Mouse (Mus musculus): ENCODE results near the gene Spock3. TPM values are rescaled to one million over a fixed set of nuclear protein-coding genes. Genes with fewer than 3 reads are reported as not detected.
A peak's percentile ranks its signal among the peaks of the same experiment; 100 is the strongest.
"Not testable (repeated sequence)": the region's sequence is repeated elsewhere in the genome, so short reads cannot be mapped to it uniquely, and the experiment has no call there.

Gene Spock3
- polyA plus RNA-seq (2012; rRNA removed) = 0.07 and 0.11 TPM in 2 replicates

DNA sequence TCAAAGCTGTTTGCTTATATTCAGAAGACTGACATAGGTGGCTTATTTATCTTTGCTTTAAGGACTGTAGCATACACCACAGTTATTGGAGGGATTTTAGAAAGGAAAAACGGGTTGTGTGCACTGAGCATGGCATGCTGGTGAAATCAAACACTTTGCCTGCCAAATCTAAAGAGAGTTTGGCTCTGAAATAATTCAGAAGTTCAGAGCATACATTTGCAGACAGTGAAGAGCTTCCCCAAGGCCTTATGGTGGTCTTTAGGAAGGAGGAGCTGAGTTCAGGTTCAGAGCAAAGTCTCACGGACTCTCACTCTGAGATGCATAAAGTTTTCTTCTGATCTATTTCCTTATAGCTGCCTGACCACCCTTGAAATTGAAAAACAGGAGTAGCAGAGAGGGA lies at the start of gene Spock3:
Gene Spock3 (plus strand): TSS at position 301 of the 400 bp plus-strand sequence.
- DNase-seq (ENCODE audit: low read depth) = no peak

DNA sequence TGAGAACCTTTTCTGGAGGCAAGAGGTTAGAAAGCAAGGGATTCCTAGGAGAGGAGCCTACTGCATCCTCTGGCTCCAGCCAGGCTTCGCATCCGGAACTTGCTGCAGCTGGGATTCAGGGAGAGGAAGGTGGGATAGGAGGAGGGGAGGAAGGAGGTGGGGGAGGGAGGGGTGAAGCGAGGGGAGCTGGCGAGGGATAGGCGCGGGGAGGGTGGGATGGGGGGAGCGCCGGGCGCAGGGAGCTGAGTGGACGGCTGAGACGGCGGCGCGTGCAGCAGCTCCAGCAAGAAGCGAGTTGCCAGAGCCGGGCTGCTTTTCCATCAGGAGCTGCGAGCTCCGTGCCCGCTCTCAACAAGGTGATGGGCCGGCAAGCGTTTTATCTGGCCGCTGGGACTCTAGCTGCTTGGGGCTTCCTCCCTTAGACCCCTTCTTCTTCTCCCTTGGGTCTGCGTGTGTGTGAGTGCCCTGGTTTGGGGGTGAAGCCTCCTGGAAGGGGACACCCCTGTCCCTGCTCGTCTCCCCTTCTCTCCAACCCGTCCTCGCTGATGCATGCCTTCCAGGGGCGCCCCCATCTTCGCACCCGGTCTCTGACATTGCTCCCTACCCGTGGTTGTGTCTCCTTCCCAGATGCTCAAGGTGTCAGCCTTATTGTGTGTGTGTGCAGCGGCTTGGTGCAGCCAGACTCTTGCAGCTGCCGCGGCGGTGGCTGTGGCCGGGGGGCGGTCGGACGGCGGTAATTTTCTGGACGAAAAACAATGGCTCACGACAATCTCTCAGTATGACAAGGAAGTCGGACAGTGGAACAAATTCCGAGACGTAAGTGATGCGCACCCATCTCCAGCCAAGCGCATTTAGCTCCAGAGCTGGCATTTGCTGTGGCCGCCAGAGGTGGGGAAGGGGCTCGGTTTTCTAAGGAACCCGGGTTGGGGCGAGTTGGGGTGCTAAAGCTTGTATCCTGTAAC lies 645 bp downstream of the Spock3 start:
- no peak for DNase-seq (ENCODE audit: low read depth)

DNA sequence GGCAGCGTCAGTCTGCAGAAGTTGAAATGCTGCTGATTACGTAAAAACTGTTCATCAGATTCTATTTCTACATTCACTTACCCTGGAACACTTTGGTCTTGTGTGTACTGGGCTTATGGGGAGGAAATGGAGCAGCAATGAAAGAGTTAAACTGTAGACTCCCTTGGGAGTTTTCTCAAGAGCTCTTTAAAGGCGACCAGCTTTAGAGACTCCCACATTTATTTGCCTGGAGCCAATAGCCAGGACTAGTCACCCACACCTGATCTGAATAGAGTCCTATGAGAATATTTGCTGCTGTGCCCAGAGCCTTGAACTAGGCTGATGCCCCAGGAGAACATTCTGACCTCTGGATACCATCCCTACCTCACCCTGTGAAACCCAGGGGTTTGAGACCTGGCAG lies 1.7 kb downstream of the Spock3 start:
- no peak for DNase-seq (ENCODE audit: low read depth)

DNA sequence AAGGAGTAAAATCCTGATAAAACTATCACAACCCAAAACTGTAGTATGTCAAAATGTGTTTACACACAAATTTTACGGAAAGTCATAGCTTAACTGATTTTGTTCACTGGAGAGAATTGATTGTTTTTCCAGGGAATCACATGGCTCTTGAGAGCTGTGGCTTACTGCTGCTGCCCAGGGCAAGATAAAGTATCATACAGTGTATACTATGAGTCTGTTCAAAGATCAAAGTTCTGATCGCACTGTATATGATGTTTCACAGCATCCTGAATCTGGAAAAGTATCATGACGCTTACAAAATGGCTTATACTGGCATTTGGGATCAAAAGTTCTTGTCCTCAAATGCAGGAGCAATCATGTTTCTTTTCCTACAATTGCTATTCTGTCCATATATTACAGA lies 11.8 kb downstream of the Spock3 start:
- no peak for DNase-seq (ENCODE audit: low read depth)

DNA sequence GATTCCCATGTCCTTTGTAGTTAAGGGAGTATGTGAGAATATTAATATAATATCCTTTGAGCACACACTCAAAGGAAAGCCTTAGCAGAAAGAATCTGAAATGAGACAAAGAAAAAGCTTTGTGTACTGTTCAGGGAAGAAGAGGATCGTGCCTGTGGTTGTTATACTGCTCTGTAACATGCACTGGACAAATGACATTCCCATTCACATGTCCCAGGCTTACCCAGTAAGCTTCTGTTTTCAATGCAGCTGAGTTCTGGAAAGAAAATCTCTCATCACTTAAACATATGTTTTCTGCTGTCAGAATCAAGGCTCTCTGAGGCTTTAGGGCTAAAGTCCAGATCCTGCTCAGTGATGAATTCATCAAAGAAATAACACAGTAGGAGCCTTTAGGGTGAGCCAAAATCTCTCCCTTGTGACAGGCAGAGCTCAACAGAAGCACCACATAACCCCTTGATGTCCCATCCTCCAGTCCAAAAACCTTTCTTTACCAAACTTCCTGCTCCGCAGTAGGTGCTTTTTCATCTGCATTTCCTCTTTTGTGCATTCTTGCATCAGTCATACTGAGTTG lies 19.1 kb downstream of the Spock3 start:
- DNase-seq (ENCODE audit: low read depth) = no peak

DNA sequence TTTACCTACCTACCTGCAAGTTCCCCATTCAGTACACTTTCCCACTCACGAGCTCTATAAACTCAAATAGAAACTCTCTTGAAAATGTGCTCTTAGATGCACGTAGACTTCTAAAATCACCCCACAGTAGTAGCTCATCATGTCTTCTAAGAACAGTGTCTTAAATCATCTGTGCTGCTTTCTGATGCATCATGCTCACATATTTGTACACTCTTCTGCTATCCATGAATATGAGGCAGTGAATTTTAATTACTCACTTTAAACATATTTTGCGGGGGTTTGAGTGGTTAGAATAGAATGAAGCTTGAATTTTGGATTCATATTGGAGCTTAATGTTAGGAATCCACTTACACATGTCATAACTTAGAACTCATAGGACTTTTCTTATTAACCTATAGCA lies 138.2 kb downstream of the Spock3 start:
- DNase-seq (ENCODE audit: low read depth) = no peak

DNA sequence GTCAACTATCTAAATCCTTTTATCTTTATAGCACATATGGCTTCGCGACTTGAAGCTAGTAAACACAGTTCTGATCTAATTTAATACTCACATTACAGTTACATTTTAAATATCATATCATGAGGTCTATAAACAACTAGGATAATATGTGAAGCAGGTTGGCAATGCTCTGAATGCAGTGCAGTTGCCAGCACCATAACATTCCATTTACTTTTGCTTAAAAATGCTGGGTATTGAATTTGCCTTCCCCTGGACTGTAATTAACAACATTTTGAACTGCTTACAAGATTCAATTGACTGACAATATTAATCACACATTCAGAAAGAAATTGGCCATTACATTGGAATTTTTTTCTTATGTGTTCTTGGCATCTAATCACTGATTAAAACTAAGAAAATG lies 147.4 kb downstream of the Spock3 start:
- DNase-seq (ENCODE audit: low read depth) = no peak

DNA sequence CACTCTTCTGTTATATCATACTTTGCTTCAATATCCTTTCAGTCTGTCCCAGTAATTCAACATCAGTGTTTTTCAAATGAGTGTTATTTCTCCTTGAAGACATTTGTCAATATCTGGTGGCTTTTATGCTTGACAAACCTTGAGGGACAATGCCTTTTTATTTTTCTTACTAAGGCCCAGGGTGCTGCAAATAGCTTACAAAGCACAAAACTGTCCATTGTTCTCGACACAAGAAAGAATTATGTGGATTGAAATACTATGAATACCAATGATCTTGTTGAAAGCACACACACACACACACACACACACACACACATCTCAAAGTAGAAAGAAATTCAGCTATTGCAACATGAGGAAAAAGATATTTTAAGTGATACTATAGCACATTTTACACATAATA lies 159.0 kb downstream of the Spock3 start:
- no peak for DNase-seq (ENCODE audit: low read depth)

DNA sequence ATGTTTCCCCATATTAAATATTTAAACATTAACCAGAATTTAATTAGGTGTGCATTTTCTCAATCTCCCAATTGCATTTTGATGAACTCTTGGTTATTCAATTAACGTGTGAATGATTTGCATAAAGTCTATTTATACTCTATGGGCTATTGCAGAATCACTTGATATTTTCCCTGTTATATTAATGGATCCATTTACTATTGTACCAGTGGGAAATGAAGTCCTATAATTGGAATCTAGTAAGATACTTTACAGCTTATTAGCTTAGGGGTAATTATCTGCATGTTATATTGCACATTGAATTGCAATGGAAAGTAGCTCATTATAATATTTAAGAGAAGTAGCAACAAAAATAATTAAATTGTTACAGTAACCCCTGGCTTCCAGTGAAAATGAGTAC lies 162.1 kb downstream of the Spock3 start:
- no peak for DNase-seq (ENCODE audit: low read depth)

DNA sequence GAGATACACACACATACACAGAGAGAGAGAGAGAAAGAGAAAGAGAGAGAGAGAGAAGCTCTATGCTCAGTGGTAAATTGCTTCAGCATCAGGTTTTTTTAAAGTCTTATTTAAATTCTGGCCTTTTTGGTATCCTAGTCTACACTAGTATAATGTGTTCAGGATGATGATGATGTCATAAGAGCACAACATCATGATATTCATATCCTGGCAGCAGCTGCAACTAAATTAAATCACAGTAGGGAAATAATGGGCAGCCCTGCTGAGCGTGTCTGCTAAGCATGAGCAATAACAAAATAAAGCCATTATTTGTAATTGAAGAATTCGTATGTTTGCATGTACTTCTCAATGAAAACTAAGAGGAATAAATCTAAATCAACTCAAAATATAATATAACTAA lies 169.7 kb downstream of the Spock3 start:
- no peak for DNase-seq (ENCODE audit: low read depth)

DNA sequence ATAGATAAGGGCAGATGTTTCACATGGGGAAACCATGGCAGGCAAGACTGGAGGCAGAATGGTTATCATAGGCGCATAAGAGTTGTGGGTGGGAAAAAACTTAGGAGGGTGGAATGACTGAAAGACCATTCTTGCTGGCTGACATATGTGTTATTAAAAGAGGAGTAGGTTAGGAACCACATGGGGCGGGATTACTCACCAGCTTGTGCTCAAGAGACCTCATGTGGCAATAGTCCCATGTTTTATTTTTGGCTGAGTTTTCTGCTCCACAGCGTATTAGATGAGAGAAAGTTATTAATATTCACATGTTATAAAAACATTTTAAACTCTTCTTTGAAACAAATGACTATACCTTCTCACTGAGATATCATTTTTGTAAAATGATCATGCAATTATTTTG lies 184.6 kb downstream of the Spock3 start:
- no peak for DNase-seq (ENCODE audit: low read depth)

DNA sequence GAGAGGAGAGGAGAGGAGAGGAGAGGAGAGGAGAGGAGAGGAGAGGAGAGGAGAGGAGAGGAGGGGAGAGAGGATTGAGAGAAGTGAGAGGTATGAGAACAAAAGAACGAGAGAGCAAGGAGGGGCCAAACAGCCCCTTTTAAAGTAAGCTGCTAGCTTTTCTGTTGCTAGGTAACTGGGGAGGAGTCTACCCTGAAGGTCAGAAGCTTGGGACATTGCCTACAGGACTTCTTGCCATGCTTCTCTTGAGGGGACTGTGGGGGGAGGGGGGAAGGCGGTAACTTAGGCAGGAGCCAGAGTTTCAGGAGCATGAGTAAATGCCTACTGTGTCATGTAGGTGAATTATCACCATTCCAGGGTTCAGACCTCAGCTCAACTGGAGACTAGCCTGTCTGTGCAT lies 213.1 kb downstream of the Spock3 start:
- not testable (repeated sequence) for DNase-seq (ENCODE audit: low read depth)

DNA sequence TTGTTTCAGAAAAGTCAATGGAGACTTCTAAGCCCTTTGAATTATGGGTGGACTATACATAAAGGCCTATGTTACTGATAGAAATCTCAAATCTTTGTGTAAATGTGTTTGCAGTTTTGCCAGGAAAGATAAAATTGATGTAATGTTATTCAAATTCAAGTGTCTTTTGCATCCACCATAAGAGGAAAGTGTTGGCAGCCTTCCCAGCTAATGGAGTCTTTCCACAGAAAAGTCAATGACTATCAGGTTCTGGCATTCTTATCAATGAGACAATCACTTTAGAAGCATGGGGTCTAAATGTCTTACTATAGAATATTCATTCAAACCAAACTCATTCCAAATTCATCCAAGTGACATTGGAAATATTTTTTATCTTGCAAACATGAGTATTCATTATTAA lies 214.5 kb downstream of the Spock3 start:
- no peak for DNase-seq (ENCODE audit: low read depth)

DNA sequence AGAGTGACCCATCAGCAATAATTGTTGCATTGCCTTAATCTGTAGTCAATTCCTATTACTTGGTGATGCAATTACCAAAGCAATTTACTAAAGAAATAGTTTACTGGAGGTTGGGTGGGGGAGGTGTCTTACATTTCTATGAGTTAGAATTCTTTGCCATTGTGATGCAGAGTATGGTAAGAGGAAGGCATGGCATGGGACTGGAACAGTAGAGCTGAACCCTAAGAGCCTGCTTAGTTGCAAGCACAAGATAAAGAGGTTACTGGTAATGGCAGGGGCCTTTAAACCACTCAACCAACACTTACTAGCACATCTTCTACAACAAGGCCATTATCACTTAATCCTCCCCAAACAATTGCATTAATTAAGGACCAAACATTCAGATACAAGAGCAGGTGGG lies 219.1 kb downstream of the Spock3 start:
- no peak for DNase-seq (ENCODE audit: low read depth)

DNA sequence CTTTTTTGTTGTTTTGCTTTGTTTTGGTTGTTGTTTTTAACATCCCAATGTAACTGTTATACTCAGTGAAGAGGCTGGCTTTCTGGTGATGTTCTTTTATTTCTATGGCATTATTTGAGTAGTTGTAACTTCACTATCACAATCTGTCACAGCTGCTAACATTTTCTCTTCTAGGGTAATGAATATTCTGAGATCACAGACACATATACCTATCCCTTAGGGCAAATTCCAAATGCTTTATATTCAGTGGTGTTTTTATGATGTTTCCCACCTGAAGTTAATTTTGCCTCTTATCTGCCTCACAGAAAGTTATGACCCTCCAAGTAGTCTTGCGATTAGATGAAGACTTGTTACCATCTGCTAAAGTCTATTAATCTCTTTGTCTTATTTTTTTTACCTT lies 230.5 kb downstream of the Spock3 start:
- DNase-seq (ENCODE audit: low read depth) = no peak

DNA sequence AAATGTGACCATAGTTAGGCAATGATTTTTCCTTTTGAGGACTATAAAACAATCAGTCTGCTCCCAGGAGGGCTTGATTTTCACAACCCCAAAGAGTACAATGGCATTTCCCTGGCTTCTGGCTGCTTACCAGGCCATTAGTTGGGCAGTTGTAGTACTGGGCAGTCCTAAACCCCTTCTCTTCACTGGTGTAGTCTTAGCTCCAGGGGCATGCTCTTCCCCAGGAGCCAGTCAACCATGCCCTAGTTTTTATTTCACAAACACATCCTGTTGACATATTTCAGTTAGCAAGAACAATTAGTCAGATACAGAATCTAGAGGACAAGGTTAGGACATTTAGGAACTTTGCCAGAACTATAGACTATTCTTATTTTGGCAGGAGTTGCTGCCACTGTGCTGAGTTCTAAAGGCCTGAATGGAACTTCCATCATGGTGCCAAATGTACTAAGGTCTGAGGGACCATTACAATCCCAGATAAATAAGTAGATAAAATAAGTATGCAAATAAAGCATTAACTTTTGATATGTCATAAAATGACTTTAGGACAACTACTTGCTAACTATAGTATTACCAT lies 308.1 kb downstream of the Spock3 start:
- peak; percentile 12 for DNase-seq (ENCODE audit: low read depth)

DNA sequence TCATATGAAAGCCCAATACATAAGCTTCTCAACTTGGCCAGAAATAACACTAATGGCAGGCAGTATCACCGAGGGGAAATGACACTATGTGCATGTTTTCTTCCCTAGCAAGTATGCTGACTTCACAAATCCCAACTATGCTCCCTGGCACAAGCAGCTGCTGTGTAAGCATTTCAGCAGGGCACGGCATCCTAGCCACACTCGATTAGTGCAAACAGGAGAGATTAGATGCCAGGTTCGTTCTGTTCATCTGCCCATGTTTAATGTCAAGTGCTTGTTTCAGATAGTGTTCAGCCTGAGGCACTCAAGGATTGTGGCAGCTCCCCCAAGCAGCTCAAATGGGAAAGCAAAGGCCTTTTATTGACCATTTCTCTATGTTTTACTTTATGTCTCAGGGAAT lies 311.7 kb downstream of the Spock3 start:
- no peak for DNase-seq (ENCODE audit: low read depth)

DNA sequence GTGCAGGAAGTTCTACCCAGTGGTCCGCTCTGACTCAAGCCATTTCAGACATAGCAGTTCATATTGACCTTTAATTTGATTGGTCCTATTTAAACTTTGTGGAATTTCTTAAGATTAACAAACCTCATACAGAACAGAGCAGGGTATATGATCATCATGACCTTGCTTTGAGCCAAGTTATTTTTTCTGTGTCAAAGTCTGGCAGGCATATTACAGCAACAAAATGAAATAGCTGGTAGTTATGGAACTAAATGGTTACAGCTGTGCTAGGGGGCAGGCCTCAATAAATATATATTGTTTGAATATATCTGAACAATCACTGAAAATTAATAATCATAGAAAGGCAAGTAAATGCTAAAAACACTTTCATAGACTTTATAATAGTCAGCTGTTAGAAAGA lies 384.6 kb downstream of the Spock3 start:
- DNase-seq (ENCODE audit: low read depth) = no peak

DNA sequence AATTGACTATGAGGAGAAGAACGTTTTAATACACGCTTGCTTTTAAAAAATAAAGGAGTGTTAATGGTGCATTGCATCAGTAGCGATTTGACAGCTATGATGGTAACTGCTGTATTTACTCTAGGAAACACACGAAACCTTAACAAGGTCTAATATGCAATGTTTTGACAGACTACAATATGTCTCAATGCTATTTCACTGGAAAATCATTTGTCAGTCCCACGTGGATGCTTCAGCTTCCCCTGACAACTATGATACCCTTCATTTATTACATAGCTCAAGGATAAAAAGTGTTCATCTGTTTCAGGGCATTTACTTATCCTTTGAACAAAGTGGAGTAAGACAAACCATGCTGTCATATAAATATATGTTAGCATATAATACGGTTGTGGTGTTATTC lies 417.8 kb downstream of the Spock3 start:
- DNase-seq (ENCODE audit: low read depth) = no peak

DNA sequence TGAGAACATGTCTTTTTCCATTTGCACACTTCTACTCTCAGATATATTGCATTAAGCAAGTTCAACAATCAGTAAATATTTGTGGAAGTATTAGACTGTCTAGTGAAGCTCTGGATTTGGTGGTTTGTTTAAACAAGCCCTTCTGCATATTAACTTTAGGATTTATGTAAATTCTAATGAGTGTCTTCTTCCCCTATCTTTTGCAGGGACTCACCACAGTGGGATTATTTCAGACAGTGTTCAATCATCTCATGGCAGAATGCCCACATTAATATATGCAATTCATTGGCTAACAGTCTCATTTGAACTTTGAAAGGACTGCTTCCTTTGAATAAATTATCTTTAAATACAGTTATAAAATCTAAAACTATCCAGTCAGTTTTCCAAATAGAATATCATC lies 446.9 kb downstream of the Spock3 start:
- no peak for DNase-seq (ENCODE audit: low read depth)
